Mouse (Mus musculus) spleen, postnatal 14 days (tissue): ENCODE results near the gene Prkcsh.

Experiments
- DNase-seq, 2 experiments: peaks; one replicate each; pipeline ENCODE4 v3.0.0; 2021 to 2022; ENCODE audit warnings: low spot score in 2 of 2

The Prkcsh gene

GRCm38 (mm10) chr9:22049721-22050270 lies 47.2 kb downstream of the Prkcsh start:
- DNase-seq, result no peak

GRCm38 (mm10) chr9:22050351-22050889 lies 47.8 kb downstream of the Prkcsh start:
- peak; percentile 21 to 30 for DNase-seq

DNA sequence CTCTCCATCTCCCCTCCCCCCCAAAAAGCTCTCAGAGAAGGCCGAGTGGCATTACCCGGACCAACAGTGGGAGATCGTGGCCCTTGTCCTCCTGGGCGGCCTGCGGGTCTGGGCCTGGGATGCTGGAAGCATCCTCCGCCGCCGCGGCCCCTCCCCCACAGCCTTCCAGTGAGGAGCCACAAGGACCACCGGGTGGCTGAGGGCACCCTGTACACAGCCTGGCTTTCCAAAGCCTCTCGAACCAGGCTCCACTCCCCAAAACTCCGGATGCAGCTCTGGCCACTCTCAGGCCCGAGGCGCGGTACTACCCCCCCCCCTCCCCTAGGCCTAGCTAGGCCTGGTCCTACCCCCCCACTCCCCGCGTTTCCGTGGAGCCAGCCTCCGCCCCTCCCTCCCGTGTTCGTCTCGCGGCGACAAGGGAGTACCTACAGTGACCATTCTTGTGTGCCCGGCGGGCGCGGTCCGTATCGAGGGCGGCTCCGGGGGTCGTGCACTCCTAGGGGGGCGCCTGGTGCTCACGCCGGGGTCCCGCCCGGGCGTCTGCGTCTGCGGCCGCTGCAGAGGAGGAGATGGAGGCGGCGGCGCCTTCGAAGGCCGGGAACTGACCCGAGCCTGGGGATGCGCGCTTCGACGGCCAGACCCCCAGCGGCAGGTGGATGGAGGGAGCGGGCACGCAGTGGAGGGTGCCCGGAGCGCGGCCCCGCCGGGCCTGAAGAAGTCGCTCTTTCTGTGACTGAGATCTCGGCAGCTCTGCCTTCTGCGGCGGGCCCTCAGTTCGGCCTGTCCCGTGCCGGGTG lies 48.8 kb downstream of the Prkcsh start:
- DNase-seq, result no peak

- no peak for DNase-seq
These were observed 49.3 kb downstream of the Prkcsh start, which contains the start of gene Elavl3 for GRCm38 (mm10) chr9:22051958-22052254. Gene Elavl3, minus strand, starts transcription at chr9:22052023.

- no peak for DNase-seq
These were observed 51.1 kb downstream of the Prkcsh start for GRCm38 (mm10) chr9:22053657-22054056.

DNA sequence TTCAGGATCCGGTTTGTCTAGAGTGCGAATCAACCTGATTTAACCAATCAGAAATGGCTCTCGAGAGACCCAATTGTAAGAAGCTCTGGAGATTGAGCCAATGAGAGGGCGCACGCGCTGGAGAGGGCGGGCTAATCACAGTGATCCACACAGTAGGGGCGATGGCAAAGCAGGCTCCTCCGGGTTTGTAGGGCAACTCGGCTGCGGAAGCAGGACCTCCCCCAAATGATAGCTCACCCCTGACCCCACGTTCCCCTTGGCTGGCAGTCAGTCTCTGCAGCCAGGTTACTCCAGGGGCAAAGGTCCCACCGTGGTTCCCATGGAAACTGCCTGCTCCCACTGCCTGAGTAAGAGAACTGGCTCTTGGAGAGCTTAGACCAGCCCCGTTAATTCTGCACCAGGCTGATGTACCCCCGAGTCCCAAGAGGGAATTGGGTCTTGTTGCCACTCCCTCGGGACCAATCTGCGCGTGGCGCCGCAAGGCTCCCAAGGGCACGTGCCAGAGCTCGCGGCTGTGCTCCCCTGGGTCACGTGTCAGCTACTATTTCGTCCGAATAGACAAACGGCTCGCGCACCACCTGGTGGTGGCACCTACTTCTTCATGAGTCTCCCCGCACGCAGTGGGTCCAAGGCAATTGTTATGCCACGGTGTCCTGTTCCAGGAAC lies 51.9 kb downstream of the Prkcsh start:
- DNase-seq, result peak; percentile 45 to 63

DNA sequence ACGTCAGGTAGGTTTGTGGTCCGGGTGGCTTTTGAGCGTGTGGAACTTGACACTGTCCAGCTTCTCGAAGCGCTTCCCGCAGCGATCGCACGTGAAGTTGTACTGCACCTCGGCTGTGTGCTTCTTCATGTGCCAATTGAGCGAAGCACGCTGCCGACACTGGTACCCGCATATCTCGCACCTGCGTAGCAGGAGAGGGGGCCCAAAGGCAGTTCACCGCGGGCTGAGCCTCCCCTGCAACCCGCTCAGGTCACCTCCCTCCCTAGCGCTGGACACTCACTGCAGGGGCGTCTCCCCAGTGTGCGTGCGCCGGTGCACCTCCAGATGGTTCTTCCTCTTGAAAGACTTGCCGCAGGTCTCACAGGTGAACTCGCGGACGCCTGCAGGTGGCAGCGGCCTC lies 53.1 kb downstream of the Prkcsh start:
- DNase-seq, result no peak

- no peak for DNase-seq
These were observed 53.8 kb downstream of the Prkcsh start for GRCm38 (mm10) chr9:22056303-22056910.

DNA sequence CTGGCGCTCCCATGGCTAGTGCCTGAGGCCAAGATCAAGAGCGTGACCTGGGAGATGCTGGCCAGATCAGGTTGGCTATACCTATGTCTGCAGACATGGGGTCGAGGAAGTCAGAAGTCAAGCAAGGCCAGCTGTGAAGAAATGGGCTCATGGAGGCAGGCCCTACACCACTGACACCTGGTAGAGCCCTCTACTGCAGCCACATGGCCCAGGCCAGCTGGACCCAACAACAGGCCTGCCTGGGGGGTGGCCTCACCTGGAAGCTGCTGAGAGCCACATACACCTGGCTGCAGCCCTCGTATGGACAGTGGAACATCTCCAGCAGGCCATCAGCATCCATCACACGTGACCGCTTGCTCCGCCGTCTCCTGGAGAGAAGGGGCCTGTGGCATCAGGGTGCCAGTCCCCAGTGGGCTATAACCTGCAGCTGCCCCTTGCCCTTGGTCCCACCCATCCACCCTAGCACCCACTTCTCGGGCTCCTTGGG lies 54.5 kb downstream of the Prkcsh start:
- DNase-seq, result no peak

DNA sequence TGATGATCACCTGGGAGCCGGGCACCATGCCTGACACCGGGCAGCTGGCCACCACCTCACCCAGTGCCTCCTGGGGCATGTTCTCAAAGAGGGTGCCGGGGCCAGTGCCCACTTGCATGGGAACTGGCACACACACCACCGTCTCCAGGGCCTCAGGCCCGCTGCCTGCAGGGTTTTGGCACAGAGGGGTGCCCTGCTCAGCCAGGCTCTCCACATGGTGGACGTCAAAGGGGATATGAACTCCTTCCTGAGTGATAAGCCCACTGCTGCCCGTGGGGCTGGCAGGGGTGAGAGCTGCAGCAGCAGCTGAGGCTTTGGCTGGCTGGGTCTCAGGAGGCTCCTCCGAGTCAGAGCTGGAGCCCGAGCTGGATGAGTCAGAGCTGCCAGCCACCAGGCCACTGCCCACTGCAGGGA lies 55.4 kb downstream of the Prkcsh start:
- no peak for DNase-seq

DNA sequence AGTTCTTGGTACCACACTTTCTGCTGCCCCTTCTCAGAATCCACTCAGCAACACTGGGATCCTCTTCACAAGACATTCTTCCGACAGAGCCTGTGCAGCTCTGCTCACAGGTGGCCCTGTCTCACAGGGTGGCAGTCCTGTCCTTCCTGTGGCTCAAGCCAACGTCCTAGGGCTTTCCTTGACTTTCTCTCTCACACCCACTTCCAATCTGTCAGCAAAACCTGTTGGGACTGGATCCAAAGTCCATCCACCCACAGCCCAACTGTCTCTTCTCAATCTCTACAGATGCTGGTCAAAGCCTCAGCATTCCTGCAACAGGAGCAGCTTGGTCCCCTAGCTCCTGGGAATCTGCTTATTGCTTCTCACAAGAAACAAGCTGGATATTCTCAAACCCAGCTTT lies 58.7 kb downstream of the Prkcsh start:
- no peak for DNase-seq
